Mouse (Mus musculus): ENCODE measurements around the gene Abhd2. TPM values are rescaled to one million over a fixed set of nuclear protein-coding genes. Genes with fewer than 3 reads are reported as not detected.
A peak's percentile ranks its signal among the peaks of the same experiment; 100 is the strongest.

Gene Abhd2
- polyA plus RNA-seq, 1 experiment from 2014 or later = 7.0 TPM

DNA sequence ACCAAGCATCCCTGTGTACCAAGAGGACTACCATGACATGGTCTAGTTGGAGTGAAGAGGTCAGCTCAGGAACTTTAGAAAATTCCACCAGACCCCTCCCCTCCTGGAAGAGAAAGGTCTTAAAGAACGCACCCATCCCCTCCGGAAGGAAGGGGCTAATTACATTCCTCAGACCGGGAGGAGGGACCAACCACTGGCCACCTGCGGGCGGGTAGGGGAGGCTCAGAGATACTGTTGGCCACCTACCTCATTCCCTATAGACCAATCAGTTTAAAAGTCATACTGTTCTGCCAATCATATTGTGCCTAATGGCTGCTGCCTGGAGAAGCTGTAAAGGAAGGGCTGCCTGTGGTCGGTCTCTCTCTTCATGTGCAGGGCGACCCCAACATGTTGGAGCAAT is 115.0 kb downstream of the Abhd2 start:
- no peak overlapping the region for H3K4me3 ChIP-seq
- 54% methylated on average over 7 of the region's 7 CpGs for WGBS
- no peaks in the 10 kb centered on the region for H3K27me3 ChIP-seq (ENCODE audit: low read depth, poor library complexity, severe bottlenecking)
- peaks cover 33% of the 10 kb centered on the region for H3K4me1 ChIP-seq
- peak overlapping the region; percentile 63; the same call in 1 of the 2 replicates for H3K27ac ChIP-seq
- H3K9me3 ChIP-seq (replicated peaks) = no peaks in the 10 kb centered on the region
- no peak for DNase-seq (ENCODE audit: low spot score)
- no peaks in the 10 kb centered on the region for H3K36me3 ChIP-seq

DNA sequence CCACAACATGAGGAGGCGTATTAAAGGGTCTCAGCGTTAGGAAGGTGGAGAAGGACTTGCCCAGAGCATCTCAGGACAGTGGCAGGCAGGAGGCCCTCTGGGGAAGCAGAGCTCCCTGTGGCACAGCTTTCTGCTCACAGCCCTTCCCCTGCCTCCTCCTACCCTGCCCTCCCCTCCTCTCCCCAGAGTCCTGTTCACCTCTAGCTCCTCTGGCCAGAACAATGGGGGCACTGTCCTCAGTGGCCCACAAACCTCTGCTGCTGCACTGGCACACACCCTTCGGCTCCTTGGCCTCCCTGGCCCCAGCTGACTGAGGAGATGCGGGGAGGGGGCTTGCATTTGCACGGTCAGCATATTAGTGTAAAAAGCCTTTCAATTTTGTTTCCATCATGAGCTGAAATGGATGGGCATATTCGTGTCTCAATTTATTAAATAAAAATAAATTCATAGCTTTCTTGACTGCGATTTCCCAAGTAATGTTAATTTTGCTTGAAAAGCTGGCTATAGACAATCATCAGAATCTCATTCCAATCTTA is 115.7 kb downstream of the Abhd2 start:
- Histone ChIP-seq H3K27me3 (ENCODE audit: low read depth, poor library complexity, severe bottlenecking) (no peaks in the 10 kb centered on the region), H3K36me3 (no peaks in the 10 kb centered on the region), H3K9me3 (replicated peaks) (no peaks in the 10 kb centered on the region), H3K27ac (peak overlapping the region; percentile 63; the same call in 1 of the 2 replicates), H3K4me3 (no peak overlapping the region), H3K4me1 (peaks cover 36% of the 10 kb centered on the region)
- 88% methylated on average over 7 of the region's 7 CpGs for WGBS
- no peak for DNase-seq (ENCODE audit: low spot score)

DNA sequence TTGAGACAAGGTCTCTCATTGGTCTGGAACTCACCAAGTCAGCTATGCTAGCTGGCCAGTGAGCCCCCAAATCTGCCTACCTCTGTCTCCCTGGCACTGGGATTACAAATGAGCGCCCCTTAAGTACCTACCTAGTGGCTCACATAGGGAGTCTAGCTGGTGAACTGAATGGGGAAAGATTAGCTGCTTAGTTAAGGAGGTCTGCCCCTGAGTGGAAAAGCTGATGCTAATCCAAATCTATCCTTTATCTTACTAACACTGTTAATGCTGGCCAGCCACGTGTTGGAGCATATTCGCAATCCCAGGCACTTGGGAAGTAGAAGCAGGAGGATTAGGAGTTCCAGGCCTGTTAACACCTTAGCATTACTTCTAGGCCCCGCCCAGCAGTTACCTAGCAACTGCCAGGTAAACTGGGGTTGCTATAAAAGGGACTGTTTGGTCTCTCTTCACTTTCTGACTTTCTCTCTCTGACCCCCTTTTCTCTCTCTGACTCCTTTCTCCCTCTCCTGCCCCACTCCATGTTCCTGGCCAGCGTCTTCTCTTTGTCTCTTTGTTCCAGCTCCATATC is 117.2 kb downstream of the Abhd2 start:
- WGBS = 66% methylated on average over 5 of the region's 5 CpGs
- Histone ChIP-seq H3K4me1 (peaks cover 47% of the 10 kb centered on the region), H3K27me3 (ENCODE audit: low read depth, poor library complexity, severe bottlenecking) (no peaks in the 10 kb centered on the region), H3K36me3 (no peaks in the 10 kb centered on the region), H3K9me3 (replicated peaks) (no peaks in the 10 kb centered on the region), H3K4me3 (no peak overlapping the region), H3K27ac (no peak overlapping the region; the same call in 1 of the 2 replicates)
- no peak for DNase-seq (ENCODE audit: low spot score)

DNA sequence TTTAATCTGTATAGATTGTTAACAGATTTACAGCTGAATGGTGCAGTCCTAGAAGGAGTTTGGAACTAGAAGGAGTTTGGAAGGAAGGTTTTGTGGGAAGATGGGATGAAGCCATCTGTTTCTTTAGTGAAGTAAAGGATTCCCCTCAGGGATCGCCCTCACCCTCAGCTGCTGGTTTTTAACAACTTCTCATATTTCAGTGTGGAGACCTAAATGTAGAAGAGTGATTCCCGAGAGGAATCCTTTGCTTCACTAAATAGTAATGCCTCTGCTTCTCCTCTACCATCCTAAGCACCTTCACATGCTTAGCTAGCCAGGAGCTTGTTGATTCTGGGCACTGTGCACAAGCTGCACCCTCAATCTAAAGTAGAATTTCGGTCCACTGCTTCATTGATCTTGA is 118.5 kb downstream of the Abhd2 start:
- Histone ChIP-seq H3K27me3 (ENCODE audit: low read depth, poor library complexity, severe bottlenecking) (no peaks in the 10 kb centered on the region), H3K36me3 (peaks cover 5% of the 10 kb centered on the region), H3K9me3 (replicated peaks) (no peaks in the 10 kb centered on the region), H3K4me3 (peak overlapping the region; percentile 85), H3K27ac (peak overlapping the region; percentile 98), H3K4me1 (peaks cover 47% of the 10 kb centered on the region)
- WGBS = 5% methylated on average over 3 of the region's 3 CpGs
- DNase-seq (ENCODE audit: low spot score) = no peak

DNA sequence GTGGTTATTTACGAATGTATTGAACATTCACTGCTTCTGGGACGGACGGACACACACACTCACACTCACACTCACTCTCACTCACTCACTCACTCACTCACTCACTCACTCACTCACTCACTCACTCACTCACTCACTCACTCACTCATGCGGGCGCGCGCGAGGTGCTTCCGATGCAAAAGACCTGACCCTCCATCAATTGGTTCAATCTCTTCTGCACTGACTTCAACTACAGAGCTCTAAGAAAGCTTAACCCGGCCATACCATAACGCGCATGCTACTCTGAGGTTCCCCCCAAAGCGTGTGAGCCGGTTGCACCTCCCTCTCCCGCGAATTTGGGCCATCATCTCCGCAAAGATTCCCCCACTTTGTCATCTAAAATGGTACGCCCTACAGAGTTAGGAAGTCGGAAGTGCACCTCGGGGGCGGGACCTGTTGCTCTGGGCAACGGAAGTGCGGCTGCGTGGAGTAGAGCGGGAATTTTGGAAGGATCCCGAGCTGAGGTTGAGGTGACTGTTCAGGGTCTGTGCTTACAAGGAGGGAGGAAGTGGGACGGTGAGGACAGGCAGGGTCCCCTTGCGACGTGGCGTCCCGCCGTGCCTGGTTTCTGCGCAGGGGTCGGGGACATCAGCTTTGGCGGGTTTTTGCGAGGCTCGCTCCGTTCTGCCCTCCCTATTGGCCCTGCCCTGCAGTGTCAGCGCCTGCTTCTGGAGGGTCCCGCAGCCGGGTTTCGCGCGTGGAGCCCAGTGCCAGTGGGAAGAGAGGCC is 119.1 kb downstream of the Abhd2 start, which contains the start of gene Fanci:
Gene Fanci, plus strand, starts transcription at position 47 of the 767 bp plus-strand sequence.
- peak; percentile 99 for DNase-seq (ENCODE audit: low spot score)
- Histone ChIP-seq H3K36me3 (peaks cover 7% of the 10 kb centered on the region), H3K27ac (peak within 1 kb of the TSS; percentile 98), H3K4me3 (peak within 1 kb of the TSS; percentile 85), H3K27me3 (ENCODE audit: low read depth, poor library complexity, severe bottlenecking) (no peaks in the 10 kb centered on the region), H3K4me1 (peaks cover 46% of the 10 kb centered on the region), H3K9me3 (replicated peaks) (no peaks in the 10 kb centered on the region)
- under 1% methylated on average over 44 of the region's 44 CpGs for WGBS

DNA sequence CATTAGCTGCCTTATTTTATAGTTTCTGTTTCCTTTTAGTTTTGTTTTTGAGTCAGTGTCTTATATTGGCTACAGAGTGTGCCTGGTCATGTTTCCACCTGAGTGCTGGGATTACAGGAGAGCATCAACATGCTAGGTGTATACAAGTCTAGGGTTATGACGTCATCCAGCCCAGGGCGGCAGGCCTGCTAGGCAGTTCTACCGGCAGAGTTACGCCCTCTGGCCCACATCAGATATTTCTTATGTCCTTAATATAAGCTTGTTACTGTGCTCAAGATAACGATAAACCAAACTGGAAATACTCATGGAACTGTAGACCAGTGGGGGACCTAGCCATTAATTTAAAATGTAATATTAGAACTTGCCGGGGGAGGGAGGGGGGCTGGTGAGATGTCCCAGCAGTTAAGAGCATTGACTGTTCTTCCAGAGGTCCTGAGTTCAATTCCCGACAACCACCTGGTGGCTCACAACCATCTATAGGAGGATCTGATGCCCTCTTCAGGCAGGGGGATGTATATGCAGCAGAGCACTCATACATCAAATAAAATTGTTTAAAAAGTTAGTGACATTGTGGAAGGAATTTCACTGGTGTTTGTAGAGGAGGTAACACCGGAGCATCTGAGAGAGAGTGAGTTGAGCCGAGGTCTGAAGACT is 120.0 kb downstream of the Abhd2 start:
- Histone ChIP-seq H3K27me3 (ENCODE audit: low read depth, poor library complexity, severe bottlenecking) (no peaks in the 10 kb centered on the region), H3K36me3 (peaks cover 11% of the 10 kb centered on the region), H3K4me1 (peaks cover 44% of the 10 kb centered on the region), H3K27ac (peak overlapping the region; percentile 98), H3K4me3 (peak overlapping the region; percentile 85), H3K9me3 (replicated peaks) (no peaks in the 10 kb centered on the region)
- WGBS = 63% methylated on average over 9 of the region's 9 CpGs
- DNase-seq (ENCODE audit: low spot score) = no peak

DNA sequence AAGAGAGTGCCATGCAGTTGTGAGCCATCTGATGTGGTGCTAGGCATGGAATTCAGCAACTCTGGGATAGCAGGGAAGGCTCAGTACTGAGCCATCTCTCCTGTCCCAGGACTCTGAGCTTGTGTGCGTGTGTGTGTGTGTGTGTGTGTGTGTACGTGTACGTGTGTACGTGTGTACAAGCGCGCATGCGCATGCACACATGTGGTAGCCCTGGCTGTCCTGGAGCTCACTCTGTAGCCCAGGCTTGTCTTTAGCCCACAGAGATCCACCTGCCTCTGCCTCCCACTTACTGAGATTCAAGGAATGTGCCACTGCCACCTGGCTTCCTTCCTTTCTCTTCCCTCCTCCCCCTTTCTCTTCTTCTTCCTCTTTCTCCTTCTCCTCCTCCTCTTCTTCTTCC is 120.9 kb downstream of the Abhd2 start:
- no peak overlapping the region for H3K4me3 ChIP-seq
- WGBS = 97% methylated on average over 7 of the region's 7 CpGs
- peaks cover 38% of the 10 kb centered on the region for H3K4me1 ChIP-seq
- H3K9me3 ChIP-seq (replicated peaks) = no peaks in the 10 kb centered on the region
- no peak for DNase-seq (ENCODE audit: low spot score)
- no peaks in the 10 kb centered on the region for H3K27me3 ChIP-seq (ENCODE audit: low read depth, poor library complexity, severe bottlenecking)
- no peak overlapping the region for H3K27ac ChIP-seq
- peaks cover 16% of the 10 kb centered on the region for H3K36me3 ChIP-seq

DNA sequence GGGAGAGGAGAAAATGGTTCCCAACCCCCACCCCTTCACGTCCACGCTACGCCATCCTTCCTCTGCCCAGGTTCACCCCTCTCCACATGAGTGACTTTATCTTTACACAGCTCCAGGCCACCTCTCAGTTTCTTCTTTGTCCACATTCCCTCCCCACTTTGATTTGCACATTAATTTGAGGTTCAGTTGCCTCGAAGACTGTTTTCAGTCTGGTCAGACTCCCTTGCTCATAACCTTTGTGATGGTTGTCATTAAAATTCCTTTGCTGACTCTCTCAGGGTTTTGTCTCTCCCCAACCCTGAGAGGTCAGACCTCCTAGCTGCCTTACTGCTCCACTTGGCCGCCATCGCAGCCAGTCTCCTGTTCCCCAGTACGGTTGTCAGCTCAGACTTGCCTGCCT is 121.7 kb downstream of the Abhd2 start:
- no peaks in the 10 kb centered on the region for H3K9me3 ChIP-seq (replicated peaks)
- no peaks in the 10 kb centered on the region for H3K27me3 ChIP-seq (ENCODE audit: low read depth, poor library complexity, severe bottlenecking)
- no peak for DNase-seq (ENCODE audit: low spot score)
- H3K36me3 ChIP-seq = peaks cover 19% of the 10 kb centered on the region
- 76% methylated on average over 7 of the region's 7 CpGs for WGBS
- H3K4me1 ChIP-seq = peaks cover 38% of the 10 kb centered on the region
- H3K27ac ChIP-seq = no peak overlapping the region
- H3K4me3 ChIP-seq = no peak overlapping the region

DNA sequence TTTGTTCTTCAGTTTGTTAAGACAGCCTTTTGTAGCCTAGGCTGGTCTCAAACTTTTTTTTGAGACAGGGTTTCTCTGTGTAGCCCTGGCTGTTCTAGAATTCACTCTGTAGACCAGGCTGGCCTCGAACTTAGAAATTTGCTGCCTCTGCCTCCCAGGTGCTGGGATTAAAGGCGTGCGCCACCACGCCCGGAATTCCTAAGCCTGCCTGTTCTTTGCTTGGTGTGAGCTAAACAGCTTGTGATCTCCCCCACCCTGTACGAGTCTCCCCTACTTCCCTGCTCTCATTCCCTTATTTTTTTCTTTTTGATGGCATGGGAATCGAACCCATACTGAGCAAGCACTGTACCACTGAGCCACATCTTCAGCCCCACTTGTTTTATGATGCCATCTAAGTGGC is 122.2 kb downstream of the Abhd2 start:
- Histone ChIP-seq H3K27me3 (ENCODE audit: low read depth, poor library complexity, severe bottlenecking) (no peaks in the 10 kb centered on the region), H3K4me3 (no peak overlapping the region), H3K4me1 (peaks cover 38% of the 10 kb centered on the region), H3K36me3 (peaks cover 19% of the 10 kb centered on the region), H3K9me3 (replicated peaks) (no peaks in the 10 kb centered on the region), H3K27ac (no peak overlapping the region)
- 87% methylated on average over 7 of the region's 7 CpGs for WGBS
- no peak for DNase-seq (ENCODE audit: low spot score)

DNA sequence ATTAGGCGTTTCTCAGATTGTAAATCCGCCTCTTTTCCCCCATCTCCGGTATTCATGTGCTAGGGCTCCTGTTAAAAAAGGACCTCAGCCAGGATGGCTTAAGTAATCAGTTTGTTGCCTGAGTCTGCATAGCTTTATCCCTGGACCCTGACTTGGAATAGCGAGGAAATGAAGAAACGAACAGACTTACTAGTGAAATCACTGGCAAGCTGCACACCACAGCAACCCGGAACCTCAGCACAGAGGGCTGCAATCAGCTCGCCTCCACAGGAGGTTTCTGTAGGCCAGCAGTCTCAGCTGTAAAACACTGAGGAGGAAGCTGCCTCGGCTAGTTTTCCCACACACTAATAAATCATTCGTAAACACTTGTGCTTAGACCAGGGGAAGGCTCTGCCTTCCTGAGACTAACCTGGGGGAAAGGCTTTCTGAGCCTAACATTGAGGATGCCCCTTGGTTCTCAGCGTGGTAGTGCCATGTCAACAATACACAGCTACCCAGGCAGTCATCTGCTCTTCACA is 124.5 kb downstream of the Abhd2 start:
- H3K27me3 ChIP-seq (ENCODE audit: low read depth, poor library complexity, severe bottlenecking) = no peaks in the 10 kb centered on the region
- DNase-seq (ENCODE audit: low spot score) = no peak
- H3K4me3 ChIP-seq = no peak overlapping the region
- no peaks in the 10 kb centered on the region for H3K9me3 ChIP-seq (replicated peaks)
- H3K36me3 ChIP-seq = peaks cover 34% of the 10 kb centered on the region
- H3K27ac ChIP-seq = no peak overlapping the region
- H3K4me1 ChIP-seq = peaks cover 28% of the 10 kb centered on the region
- 60% methylated on average over 10 of the region's 10 CpGs for WGBS

DNA sequence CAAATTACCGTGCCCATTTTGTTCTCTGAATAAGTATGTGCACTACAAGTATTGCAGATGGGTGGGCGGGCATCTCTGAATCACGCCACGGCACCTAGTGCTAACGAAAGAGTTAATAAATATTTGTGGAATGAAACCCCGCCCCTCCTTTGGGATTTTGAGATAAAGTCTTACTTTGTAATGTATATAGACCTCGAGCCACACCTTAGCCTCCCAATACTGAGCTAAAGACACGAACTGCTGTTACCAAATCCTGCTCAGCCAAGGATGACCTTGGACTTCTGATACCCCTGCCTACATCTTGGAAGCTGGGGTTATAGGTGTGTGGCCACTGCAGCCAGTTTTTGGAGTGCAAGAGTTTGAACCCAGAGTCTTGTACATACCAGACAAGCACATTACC is 125.4 kb downstream of the Abhd2 start:
- Histone ChIP-seq H3K9me3 (replicated peaks) (no peaks in the 10 kb centered on the region), H3K36me3 (peaks cover 42% of the 10 kb centered on the region), H3K4me1 (peaks cover 21% of the 10 kb centered on the region), H3K27ac (no peak overlapping the region), H3K4me3 (no peak overlapping the region), H3K27me3 (ENCODE audit: low read depth, poor library complexity, severe bottlenecking) (no peaks in the 10 kb centered on the region)
- no peak for DNase-seq (ENCODE audit: low spot score)
- WGBS = 90% methylated on average over 8 of the region's 8 CpGs

DNA sequence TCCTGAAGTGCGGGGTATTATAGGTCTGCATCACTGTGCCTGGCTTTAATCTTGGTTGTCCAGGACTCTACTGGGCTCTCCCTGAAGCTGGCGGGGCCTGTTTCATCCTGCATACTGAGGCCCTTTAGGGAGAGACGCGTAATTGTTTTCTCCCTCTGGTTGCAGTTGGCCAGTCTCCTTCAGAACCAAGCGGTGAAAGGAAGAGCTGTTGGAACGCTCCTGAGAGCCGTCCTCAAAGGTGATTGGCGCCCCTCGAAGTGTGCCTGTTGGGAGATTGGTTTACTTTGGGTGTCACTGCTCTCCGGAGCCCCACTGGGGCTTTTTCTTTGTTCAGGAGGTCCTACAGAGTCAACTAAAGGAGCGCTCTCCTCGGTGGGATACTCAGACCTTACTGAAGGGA is 126.0 kb downstream of the Abhd2 start:
- Histone ChIP-seq H3K27ac (no peak overlapping the region), H3K9me3 (replicated peaks) (no peaks in the 10 kb centered on the region), H3K36me3 (peaks cover 44% of the 10 kb centered on the region), H3K4me3 (no peak overlapping the region), H3K4me1 (peaks cover 19% of the 10 kb centered on the region), H3K27me3 (ENCODE audit: low read depth, poor library complexity, severe bottlenecking) (no peaks in the 10 kb centered on the region)
- 84% methylated on average over 12 of the region's 12 CpGs for WGBS
- no peak for DNase-seq (ENCODE audit: low spot score)

DNA sequence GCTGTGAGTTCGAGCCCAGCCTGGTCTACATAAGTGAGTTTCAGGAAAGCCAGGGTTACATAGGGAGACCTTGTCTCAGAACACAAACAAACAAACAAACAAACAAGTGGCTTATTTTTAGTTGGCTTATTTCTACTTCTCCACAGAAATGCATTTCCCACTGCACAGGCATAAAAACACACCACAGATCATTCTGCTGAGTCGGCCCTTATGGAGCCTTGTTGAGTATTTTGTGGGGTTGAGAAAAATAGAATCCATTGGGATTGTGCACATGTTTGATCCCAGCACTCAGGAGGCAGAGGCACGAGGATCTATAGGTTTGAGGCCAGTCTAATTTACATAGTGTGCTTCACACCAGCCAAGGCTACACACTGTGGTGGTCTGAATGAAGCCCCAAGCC is 127.3 kb downstream of the Abhd2 start:
- peaks cover 44% of the 10 kb centered on the region for H3K36me3 ChIP-seq
- H3K4me3 ChIP-seq = no peak overlapping the region
- no peaks in the 10 kb centered on the region for H3K27me3 ChIP-seq (ENCODE audit: low read depth, poor library complexity, severe bottlenecking)
- peaks cover 10% of the 10 kb centered on the region for H3K4me1 ChIP-seq
- WGBS = 94% methylated on average over 3 of the region's 3 CpGs
- no peak for DNase-seq (ENCODE audit: low spot score)
- H3K27ac ChIP-seq = no peak overlapping the region
- no peaks in the 10 kb centered on the region for H3K9me3 ChIP-seq (replicated peaks)
